Mouse (Mus musculus) gastrocnemius, postnatal 25 days (tissue): ENCODE measurements around the gene Eqtn. TPM values are rescaled to one million over a fixed set of nuclear protein-coding genes. Genes with fewer than 3 reads are reported as not detected.

ENCODE experiments used
- DNase-seq: peaks from one replicate; pipeline ENCODE4 v3.0.0; 2022
- long read RNA-seq, 2 experiments: library from polyadenylated mRNA; stranded (forward); transcript quantifications; one replicate each; pipeline ENCODE4 v2.0.0; 2021
- total RNA-seq, 2 experiments: library from RNA; stranded (reverse); gene quantifications; 1 replicate in 1 of 2; 2 replicates in 1 of 2; pipeline ENCODE4 v1.2.3; 2021

The Eqtn gene
- total RNA-seq = under 1 TPM; 0.54 to 0.59 TPM
- long read RNA-seq, experiment 1 = 0 reads
- long read RNA-seq, experiment 2 = 0 reads

DNA sequence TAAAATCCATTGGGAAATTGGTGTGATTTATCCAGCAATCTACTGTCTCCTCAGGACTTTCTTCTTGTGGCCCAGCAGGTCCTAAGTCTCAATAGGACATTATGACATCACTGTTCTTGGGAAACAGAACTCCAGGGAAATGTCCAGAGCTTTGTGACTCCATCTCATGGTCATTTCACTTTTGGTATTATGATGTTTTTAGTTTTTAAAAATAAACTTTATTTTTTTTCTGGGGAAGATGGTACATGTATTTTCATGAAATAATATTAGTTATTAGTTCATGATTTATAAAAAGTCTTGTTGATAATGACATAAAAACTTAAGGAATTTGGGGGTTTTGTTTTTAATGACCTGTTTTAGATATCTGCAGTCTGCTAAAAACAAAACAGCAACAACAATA lies at the start of gene Eqtn:
Gene Eqtn (minus strand): TSS at position 101 of the 400 bp plus-strand sequence.
- DNase-seq = no peak

DNA sequence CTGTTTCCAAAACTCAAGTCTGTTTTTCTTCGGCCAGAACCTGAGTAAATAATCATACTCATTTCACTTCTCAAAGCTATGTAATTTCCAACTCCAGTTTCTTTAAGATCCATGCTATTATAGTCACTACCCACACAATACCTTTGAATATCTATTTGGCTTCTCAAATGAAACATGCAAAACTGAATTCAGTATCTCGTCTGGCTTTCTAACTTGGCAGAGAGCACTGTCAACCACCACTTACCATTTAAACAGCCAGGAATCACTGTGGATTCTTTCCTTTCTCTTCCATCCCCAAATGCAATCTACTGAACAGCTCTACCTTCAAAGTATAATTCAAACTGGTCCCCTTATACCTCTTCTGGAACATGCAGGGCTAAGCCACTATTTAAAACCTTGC lies 44.7 kb upstream of the Eqtn start:
- no peak for DNase-seq

DNA sequence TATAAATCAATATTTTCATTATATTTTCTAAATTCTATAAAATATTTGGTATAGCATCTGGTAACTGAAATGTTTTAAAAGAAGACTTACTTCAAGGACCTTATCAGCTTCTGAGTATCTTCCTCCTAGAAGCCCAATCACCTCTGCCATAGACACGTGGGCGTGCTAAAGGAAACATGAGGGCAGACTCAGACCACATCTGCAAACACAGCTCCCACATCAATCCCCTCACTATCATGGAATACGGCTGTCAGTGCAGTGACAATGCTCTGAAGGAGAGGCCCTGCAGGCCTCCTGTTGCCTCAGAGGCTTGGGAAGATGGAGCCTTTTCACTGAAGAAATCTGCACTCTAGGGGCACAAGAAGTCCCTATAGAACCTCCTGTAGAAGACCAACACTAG lies 24.1 kb upstream of the Eqtn start:
- DNase-seq = no peak

DNA sequence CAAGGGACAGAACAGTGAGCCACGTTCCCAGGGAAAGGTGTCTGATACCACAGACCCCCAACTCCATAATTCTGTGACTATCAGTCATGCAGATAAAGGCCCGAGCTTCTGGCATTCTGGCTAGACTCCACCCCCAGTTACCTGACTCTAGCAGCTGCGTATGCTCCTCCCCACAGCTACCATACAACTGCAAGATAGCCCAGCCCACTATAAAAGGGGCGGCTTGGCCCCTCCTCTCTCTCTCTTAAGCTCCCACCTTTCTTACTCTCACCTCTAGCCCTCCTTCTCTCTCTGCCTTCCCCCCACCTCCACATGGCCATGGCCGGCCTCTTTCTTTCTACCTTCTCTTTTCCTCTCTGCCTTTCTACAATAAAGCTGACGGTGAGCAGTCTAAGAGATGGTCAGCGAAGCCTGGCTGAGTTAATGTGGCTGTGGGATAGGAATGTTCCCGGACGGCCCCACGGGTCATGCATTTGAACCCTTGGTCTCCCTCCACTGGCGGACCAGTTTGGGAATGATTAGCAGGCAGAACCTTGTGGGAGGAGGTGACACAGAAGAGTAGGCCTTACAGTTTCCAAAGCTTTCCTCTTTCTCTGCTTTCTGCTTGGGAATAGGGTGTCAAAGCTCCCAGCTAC lies 12.7 kb upstream of the Eqtn start:
- no peak for DNase-seq

DNA sequence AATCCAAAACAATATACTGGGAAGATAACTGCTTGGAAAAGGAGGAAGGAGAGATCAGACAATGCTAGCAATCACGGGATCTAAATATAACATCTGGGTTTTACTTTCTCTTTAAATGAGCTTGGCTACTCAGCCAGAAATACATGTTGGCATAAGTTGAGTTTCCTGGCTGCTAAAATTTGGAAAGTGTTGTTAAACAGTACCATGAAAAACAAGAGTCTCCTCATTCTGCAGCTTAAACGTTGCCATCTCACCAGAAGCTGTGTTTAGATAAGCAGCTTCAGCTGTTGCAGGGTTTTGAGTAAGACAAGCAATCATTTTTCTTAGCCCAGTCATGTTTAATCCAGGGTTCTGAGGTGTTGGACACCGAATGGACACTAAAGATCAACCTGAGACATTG lies 26.9 kb downstream of the Eqtn start:
- DNase-seq = no peak

DNA sequence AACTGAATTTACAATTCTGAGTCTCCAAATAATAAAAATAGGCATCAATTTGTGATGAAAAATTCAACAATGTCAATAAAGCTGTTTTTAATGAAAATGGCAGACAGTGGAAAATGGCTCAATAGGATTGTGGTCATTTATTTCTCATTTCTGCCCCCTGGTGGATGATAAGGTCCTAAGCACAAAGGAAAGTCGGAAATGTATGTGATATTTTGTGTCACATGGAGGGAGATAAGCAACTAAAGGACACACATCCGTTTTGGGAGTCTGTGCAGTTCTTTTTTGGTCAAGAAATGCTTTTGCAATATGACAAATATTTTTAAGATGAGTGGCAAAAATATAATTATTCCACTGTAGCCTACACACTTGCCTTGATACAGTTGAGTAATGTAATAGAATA lies 27.9 kb downstream of the Eqtn start:
- no peak for DNase-seq

Other genes with a start within 250 kb of the Eqtn start
- gene Tek, start 189.6 kb downstream of the Eqtn start, total RNA-seq = 10 to 100 TPM; 13.7 to 14.6 TPM
- gene Mysm1, start 50.3 kb upstream of the Eqtn start, total RNA-seq = 1 to 10 TPM; 6.6 to 7.4 TPM
- 10 to 100 TPM; 54.4 to 54.5 TPM for gene Jun, start 123.4 kb upstream of the Eqtn start, total RNA-seq